Mouse (Mus musculus): ENCODE results near the gene Top3a.

Gene Top3a

GRCm38 (mm10) chr11:60712639-60713255 lies 64.4 kb downstream of the Top3a start:
- no peak for DNase-seq (ENCODE audit: low read depth, low spot score)

- no peak for DNase-seq (ENCODE audit: low read depth, low spot score)
Measured at GRCm38 (mm10) chr11:60712040-60712439, 65.1 kb downstream of the Top3a start.

GRCm38 (mm10) chr11:60711218-60711617 lies 65.9 kb downstream of the Top3a start:
- DNase-seq (ENCODE audit: low read depth, low spot score) = no peak

- DNase-seq (ENCODE audit: low read depth, low spot score) = no peak
Measured at GRCm38 (mm10) chr11:60709481-60710465, 67.4 kb downstream of the Top3a start.

- DNase-seq (ENCODE audit: low read depth, low spot score) = no peak
Measured at GRCm38 (mm10) chr11:60708631-60709030, 68.5 kb downstream of the Top3a start.

- no peak for DNase-seq (ENCODE audit: low read depth, low spot score)
Measured at GRCm38 (mm10) chr11:60707672-60708071, 69.5 kb downstream of the Top3a start.

GRCm38 (mm10) chr11:60706696-60707480 lies 70.3 kb downstream of the Top3a start:
- DNase-seq (ENCODE audit: low read depth, low spot score) = no peak

GRCm38 (mm10) chr11:60706076-60706475 lies 71.1 kb downstream of the Top3a start:
- no peak for DNase-seq (ENCODE audit: low read depth, low spot score)

- no peak for DNase-seq (ENCODE audit: low read depth, low spot score)
Measured at GRCm38 (mm10) chr11:60705255-60705654, 71.9 kb downstream of the Top3a start.

- DNase-seq (ENCODE audit: low read depth, low spot score) = no peak
Measured at GRCm38 (mm10) chr11:60704023-60704880, 72.9 kb downstream of the Top3a start.

GRCm38 (mm10) chr11:60703131-60703530 lies 74.0 kb downstream of the Top3a start:
- DNase-seq (ENCODE audit: low read depth, low spot score) = no peak

GRCm38 (mm10) chr11:60701611-60702010 lies 75.6 kb downstream of the Top3a start:
- no peak for DNase-seq (ENCODE audit: low read depth, low spot score)

- no peak for DNase-seq (ENCODE audit: low read depth, low spot score)
Measured at GRCm38 (mm10) chr11:60700320-60701185, 76.6 kb downstream of the Top3a start.

GRCm38 (mm10) chr11:60699524-60700075 lies 77.6 kb downstream of the Top3a start, which contains the start of gene Llgl1:
Gene Llgl1, plus strand, starts transcription at chr11:60699723.
- DNase-seq (ENCODE audit: low read depth, low spot score) = peak; percentile 77

GRCm38 (mm10) chr11:60698806-60699523 lies 78.2 kb downstream of the Top3a start:
- no peak for DNase-seq (ENCODE audit: low read depth, low spot score)

GRCm38 (mm10) chr11:60697561-60697960 lies 79.6 kb downstream of the Top3a start:
- no peak for DNase-seq (ENCODE audit: low read depth, low spot score)

GRCm38 (mm10) chr11:60696165-60696564 lies 81.0 kb downstream of the Top3a start:
- no peak for DNase-seq (ENCODE audit: low read depth, low spot score)
